ENCODE assay signal across 8 mouse cellular contexts in the genomic region with DNA sequence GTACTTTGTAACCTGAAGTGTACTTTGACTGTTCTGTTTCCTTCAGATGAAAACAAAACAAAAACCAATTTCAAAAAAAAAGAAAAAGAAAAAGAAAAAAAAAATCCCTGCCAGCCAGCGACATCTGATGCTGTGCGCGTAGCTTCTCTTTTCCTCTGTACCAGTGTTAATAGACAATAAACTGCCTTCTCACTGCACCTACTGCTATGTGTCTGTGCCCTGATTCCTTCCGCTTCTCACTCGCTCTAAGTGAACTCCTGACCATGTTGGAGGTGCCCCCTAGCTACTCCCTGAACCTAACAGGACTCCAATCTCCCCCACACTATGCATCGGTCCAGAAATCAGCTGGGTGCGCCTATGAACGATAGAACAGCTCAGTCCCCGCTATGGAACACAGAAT. TPM values are rescaled to one million over a fixed set of nuclear protein-coding genes. Genes with fewer than 3 reads are reported as not detected.
DNase-seq lines count a peak whose midpoint lies in the region; ATAC-seq lines count a peak whose summit lies in the region.

A gene (plus strand): TSS at position 304 of the 400 bp plus-strand sequence.

- H3K4me2 ChIP-seq in heart, embryonic 11.5 days: no peak within 1 kb of the TSS

- WGBS in heart, embryonic 11.5 days (ENCODE audit: insufficient replicate concordance): 85% methylated on average over 9 of the region's 9 CpGs

- H3K27ac ChIP-seq in heart, embryonic 11.5 days (ENCODE audit: low read depth, low read length): no peak within 1 kb of the TSS

- no peaks in the 10 kb centered on the region for H3K9me3 ChIP-seq in heart, embryonic 11.5 days (replicated peaks; ENCODE audit: control insufficient read depth, low read length)

- DNase-seq in kidney, adult 9 months: peak; percentile 56
- no peak for DNase-seq in kidney, postnatal 25 days
- DNase-seq in adrenal gland, postnatal 25 days: no peak
- DNase-seq in left cerebral cortex, postnatal 10 days (ENCODE audit: extremely low spot score in 1 of 2, low spot score in 2 of 2): no peak
- no peak for DNase-seq in T-cell, adult 2 months (ENCODE audit: low spot score)
- DNase-seq in cerebellum, adult 9-11 months: no peak

- peaks cover 4% of the 10 kb centered on the region; the same call in 1 of the 2 replicates for H3K4me1 ChIP-seq in heart, embryonic 11.5 days (ENCODE audit: control insufficient read depth, insufficient read depth, low read length)

- intact Hi-C loops in left cerebral cortex, postnatal 10 days (cut with DNase I): no loop called here

- no peaks in the 10 kb centered on the region for H3K36me3 ChIP-seq in heart, embryonic 11.5 days (ENCODE audit: control insufficient read depth, insufficient read depth, low read length)

- no peak for ATAC-seq in heart, embryonic 11.5 days (replicated peaks; ENCODE audit: insufficient number of reproducible peaks, low FRiP score, low TSS enrichment)
- no peak for ATAC-seq in frontal cortex, adult (ENCODE audit: low TSS enrichment)

- no peak within 1 kb of the TSS for H3K4me3 ChIP-seq in heart, embryonic 11.5 days (ENCODE audit: low read depth, low read length)

- H3K9ac ChIP-seq in heart, embryonic 11.5 days (ENCODE audit: low read depth, low read length): no peak within 1 kb of the TSS

- no peaks in the 10 kb centered on the region for H3K27me3 ChIP-seq in heart, embryonic 11.5 days (ENCODE audit: control insufficient read depth, insufficient read depth, low read length)

RNA-seq across cellular contexts. Expression of the gene that starts here (rescaled TPM):
- 132 and 158 TPM in 2 replicates for total RNA-seq in adrenal gland, postnatal 25 days (2021)
- 43.4 and 45.9 TPM in 2 replicates for polyA plus RNA-seq in heart, embryonic 11.5 days (2014; fragmentation: Nextera tagmentation; extraction: Ambion mirVana)
- total RNA-seq in left cerebral cortex, postnatal 10 days (2021): 10 to 100 TPM; 36.2 to 38.9 TPM
